Mouse (Mus musculus): ENCODE results near the gene Eral1.

DNA sequence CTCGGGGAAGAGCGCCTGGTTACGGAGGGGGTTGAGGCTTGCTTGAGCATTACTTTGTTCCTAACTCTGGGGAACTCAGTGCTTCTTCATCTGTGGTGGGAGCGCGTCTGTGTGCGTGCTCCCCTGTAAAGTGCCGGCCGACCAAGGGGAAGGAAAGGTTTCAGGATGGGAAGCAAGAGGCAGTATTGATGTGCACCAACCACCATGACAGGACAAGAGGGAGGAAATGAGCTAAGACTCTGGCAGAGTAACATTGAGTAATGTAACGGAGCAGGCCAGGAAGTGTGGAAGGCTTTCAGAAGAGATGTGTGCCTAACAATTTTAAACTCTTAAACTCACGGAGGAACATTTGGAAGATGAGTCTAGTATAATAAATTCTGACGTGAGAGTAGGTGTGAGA is 20.6 kb upstream of the Eral1 start:
- no peak for TF ChIP-seq CTCF (IDR thresholded peaks at IDR 0.05)
- TF ChIP-seq POLR2A (IDR thresholded peaks at IDR 0.05; ENCODE audit: insufficient read depth, low read depth, low read length), result no peak
